Mouse (Mus musculus) kidney, postnatal 0 days (tissue): ENCODE results near the gene Ccdc28b. TPM values are rescaled to one million over a fixed set of nuclear protein-coding genes. Genes with fewer than 3 reads are reported as not detected.

Experiments
- ATAC-seq: fragments of 200-750 bp; cut with Nextera tagmentation; replicated peaks from 2 replicates; pipeline ENCODE4 v1.8.0; 2017; ENCODE audit warnings: low read depth, moderate number of reproducible peaks, moderate TSS enrichment, moderate library complexity; ENCODE audit not compliant: low FRiP score
- DNase-seq: peaks from one replicate; pipeline ENCODE4 v3.0.0-alpha.2; 2016; ENCODE audit warnings: low spot score
- H3K27ac ChIP-seq: fragments of 300-500 bp; sonication (generic); 2 replicates; pipeline ENCODE4 v1.5.1; 2014; ENCODE audit warnings: mild to moderate bottlenecking
- H3K27me3 ChIP-seq: fragments of 300-500 bp; sonication (generic); 2 replicates; pipeline ENCODE4 v1.6.1; 2014; ENCODE audit warnings: low read length, mixed read lengths; ENCODE audit not compliant: insufficient read depth
- H3K36me3 ChIP-seq: fragments of 300-500 bp; sonication (generic); 2 replicates; pipeline ENCODE4 v1.6.1; 2014; ENCODE audit warnings: low read length, mixed read lengths; ENCODE audit not compliant: insufficient read depth
- H3K4me1 ChIP-seq: fragments of 300-500 bp; sonication (generic); replicated peaks from 2 replicates; pipeline ENCODE4 v1.6.1; 2014; ENCODE audit warnings: antibody characterized with exemption, low read length, mixed read lengths; ENCODE audit not compliant: insufficient read depth
- H3K4me2 ChIP-seq: fragments of 300-500 bp; sonication (generic); 2 replicates; pipeline ENCODE4 v1.6.1; 2014; ENCODE audit warnings: mild to moderate bottlenecking, low read length, moderate library complexity, mixed read lengths
- H3K4me3 ChIP-seq: fragments of 300-500 bp; sonication (generic); replicated peaks from 2 replicates; pipeline ENCODE4 v1.5.1; 2014; ENCODE audit warnings: low read depth, low read length
- H3K9ac ChIP-seq: fragments of 300-500 bp; sonication (generic); 2 replicates; pipeline ENCODE4 v1.6.1; 2014; ENCODE audit warnings: low read depth, low read length
- H3K9me3 ChIP-seq: fragments of 300-500 bp; sonication (generic); replicated peaks from 2 replicates; pipeline ENCODE4 v1.6.1; 2016; ENCODE audit warnings: low read length, inconsistent platforms, mixed read lengths
- CTCF ChIP-seq: IDR thresholded peaks from 2 replicates; pipeline ENCODE4 v1.5.1; 2016; ENCODE audit warnings: antibody characterized with exemption, low read depth, mild to moderate bottlenecking, moderate library complexity
- WGBS: fragments of 180-500 bp; shearing (Covaris S2); extraction: QIAGEN DNeasy Blood & Tissue Kit; methylation state at CpG from one replicate; pipeline ENCODE4 v1.1.7; 2014; 5-methylcytosine and 5-hydroxymethylcytosine counted together
- polyA plus RNA-seq: library from polyadenylated mRNA; unstranded; fragments of >200 nt; fragmentation: Nextera tagmentation; extraction: Ambion mirVana; gene quantifications from 2 replicates; pipeline ENCODE4 v1.2.1, GENCODE M21; 2015

Ccdc28b gene
- polyA plus RNA-seq, 1 experiment from 2014 or later = 69.5 TPM

DNA sequence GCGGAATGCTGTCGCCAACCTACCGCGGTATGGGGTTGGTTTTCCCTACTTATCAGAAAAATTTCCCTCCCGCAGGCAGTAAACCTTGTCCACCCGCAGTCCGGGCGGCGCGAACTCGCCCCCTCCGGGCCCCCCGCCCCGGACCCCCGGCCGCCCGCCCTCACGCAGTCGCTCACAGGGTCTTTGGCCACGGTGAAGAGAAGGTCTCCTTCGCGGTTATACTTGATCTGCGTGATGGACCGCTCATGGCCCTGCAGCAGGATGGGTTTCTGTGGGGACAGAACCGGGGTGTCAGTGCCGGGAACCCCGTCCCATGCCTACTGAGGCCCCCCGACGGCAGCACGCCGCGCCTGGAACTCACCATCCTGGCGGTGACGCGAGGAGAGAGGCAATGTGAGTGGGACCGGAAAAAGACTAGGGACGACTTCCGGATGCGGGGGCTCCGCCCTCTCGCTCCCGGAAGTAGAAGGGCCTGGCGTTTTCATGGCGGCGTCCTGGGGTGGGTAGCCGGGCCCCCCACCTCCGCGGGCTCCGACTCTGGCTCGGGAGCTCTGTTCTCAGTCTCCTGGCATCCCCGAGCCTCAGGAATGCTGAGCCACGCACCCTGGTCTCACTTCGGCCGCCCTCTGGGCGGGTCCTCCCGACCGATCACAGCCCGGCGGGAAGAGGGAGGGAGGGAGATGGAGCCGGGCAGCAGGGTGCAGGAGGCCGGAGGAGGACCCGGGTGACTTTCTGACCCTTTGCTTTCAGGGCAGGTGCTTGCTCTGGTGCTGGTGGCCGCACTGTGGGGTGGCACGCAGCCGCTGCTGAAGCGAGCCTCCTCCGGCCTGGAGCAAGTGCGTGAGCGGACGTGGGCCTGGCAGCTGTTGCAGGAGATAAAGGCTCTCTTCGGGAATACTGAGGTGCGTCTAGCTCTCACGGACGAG, 23.3 kb downstream of the Ccdc28b start, which contains the start of the genes Eif3i and Tmem234:
Eif3i (minus strand) TSS at position 416 of the 926 bp plus-strand sequence.
Tmem234 (plus strand) TSS at position 436 of the 926 bp plus-strand sequence.
- H3K27me3 ChIP-seq = no peaks in the 10 kb centered on the region
- H3K4me1 ChIP-seq = peaks cover 16% of the 10 kb centered on the region
- peak within 1 kb of the TSS; percentile 95 for H3K9ac ChIP-seq
- WGBS = under 1% methylated on average over 73 of the region's 74 CpGs
- TF ChIP-seq CTCF = peak; percentile 23; the same call in 1 of the 2 replicates
- DNase-seq (peak; percentile 94), ATAC-seq (peak; percentile 74)
- peak within 1 kb of the TSS; percentile 89 for H3K4me2 ChIP-seq
- H3K36me3 ChIP-seq = peaks cover 16% of the 10 kb centered on the region
- peak within 1 kb of the TSS; percentile 98 for H3K4me3 ChIP-seq
- H3K27ac ChIP-seq = peak within 1 kb of the TSS; percentile 74
- no peaks in the 10 kb centered on the region for H3K9me3 ChIP-seq

DNA sequence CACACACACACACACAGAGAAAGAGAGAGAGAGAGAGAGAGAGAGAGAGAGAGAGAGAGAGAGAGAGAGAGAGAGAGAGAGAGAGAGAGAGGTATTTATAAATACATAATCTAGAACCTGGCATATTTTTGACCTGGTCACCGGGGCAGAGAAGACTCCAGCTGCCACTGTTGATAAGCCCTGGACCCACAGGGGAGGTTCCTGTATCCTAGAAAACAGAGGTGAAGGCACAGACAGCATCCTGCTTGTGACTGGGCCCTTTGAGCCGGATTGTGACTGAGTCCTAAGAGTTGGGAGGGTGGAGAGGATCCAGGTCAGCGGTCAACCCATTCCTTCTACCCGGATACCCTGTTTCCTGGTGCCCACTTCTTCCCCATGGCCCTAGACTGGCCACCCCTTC, 34.9 kb downstream of the Ccdc28b start:
- no peak overlapping the region for H3K27ac ChIP-seq
- H3K4me3 ChIP-seq = no peak overlapping the region
- H3K4me1 ChIP-seq = no peaks in the 10 kb centered on the region
- H3K4me2 ChIP-seq = no peak overlapping the region
- no peaks in the 10 kb centered on the region for H3K9me3 ChIP-seq
- no peak overlapping the region for H3K9ac ChIP-seq
- 62% methylated on average over 4 of the region's 4 CpGs for WGBS
- ATAC-seq (no peak), DNase-seq (no peak)
- no peak for TF ChIP-seq CTCF
- H3K36me3 ChIP-seq = peaks cover 26% of the 10 kb centered on the region
- no peaks in the 10 kb centered on the region for H3K27me3 ChIP-seq

DNA sequence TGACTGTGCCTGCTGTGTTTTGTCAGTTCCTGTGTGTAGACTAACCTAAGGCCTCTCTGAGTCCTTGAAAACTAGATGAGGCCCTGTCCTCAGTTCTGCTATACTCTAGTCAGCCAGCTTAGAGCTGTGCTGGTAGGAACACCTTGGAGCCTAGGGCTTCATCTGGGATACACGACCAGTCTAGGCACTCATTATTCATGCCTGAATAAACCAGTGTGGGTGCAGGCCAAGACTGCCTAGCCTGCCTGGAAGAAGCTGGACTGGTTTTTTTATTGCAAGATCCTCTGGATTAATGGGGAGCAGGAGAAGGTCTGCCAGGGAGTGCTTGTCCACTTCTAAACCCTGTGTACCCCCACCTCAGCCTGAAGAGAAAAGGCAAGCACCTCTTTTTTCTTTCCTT, 36.8 kb downstream of the Ccdc28b start:
- Histone ChIP-seq H3K27me3 (no peaks in the 10 kb centered on the region), H3K36me3 (peaks cover 10% of the 10 kb centered on the region), H3K4me3 (no peak overlapping the region), H3K9ac (no peak overlapping the region), H3K4me2 (no peak overlapping the region), H3K9me3 (no peaks in the 10 kb centered on the region), H3K27ac (peak overlapping the region; percentile 47; the same call in 1 of the 2 replicates), H3K4me1 (no peaks in the 10 kb centered on the region)
- ATAC-seq (no peak), DNase-seq (no peak)
- TF ChIP-seq CTCF = no peak
- 32% methylated on average over 1 of the region's 1 CpGs for WGBS

GRCm38 (mm10) chr4:129585773-129586172, 38.0 kb downstream of the Ccdc28b start:
- H3K4me1 ChIP-seq = no peaks in the 10 kb centered on the region
- peak overlapping the region; percentile 80 for H3K27ac ChIP-seq
- no peak for TF ChIP-seq CTCF
- peak overlapping the region; percentile 51; the same call in 1 of the 2 replicates for H3K9ac ChIP-seq
- no peak for ATAC-seq
- H3K27me3 ChIP-seq = no peaks in the 10 kb centered on the region
- no peak for DNase-seq
- H3K9me3 ChIP-seq = no peaks in the 10 kb centered on the region
- WGBS = 63% methylated on average over 9 of the region's 9 CpGs
- H3K4me2 ChIP-seq = peak overlapping the region; percentile 70
- peak overlapping the region; percentile 44; the same call in 1 of the 2 replicates for H3K4me3 ChIP-seq
- no peaks in the 10 kb centered on the region for H3K36me3 ChIP-seq

GRCm38 (mm10) chr4:129584884-129585608, 38.7 kb downstream of the Ccdc28b start:
- Histone ChIP-seq H3K9ac (peak overlapping the region; percentile 51), H3K36me3 (no peaks in the 10 kb centered on the region), H3K27me3 (no peaks in the 10 kb centered on the region), H3K9me3 (no peaks in the 10 kb centered on the region), H3K4me3 (peak overlapping the region; percentile 44), H3K4me1 (no peaks in the 10 kb centered on the region), H3K4me2 (peak overlapping the region; percentile 70), H3K27ac (peak overlapping the region; percentile 80)
- TF ChIP-seq CTCF = peak; percentile 81
- peak; percentile 78 for ATAC-seq
- peak; percentile 89 for DNase-seq
- WGBS = 1% methylated on average over 36 of the region's 36 CpGs

DNA sequence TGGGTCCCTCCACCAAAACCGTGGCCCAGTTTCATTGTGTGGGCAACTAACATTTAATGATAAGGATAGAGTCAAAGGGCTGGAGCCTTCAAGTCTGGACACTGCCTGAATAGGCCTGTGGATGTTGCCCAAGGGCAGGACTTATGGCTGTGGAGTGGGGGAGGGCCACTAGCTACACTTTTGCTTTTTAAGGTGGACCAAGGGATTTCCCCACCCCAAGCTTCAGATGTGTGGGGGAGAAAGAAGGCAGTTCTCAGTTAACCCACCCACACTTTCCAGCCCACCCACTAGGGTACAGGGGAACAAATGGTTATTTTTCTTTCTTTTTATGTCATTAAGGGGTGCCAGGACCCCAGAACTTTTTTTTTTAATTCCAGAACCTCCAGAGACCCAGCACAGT, 39.4 kb downstream of the Ccdc28b start:
- H3K27ac ChIP-seq = peak overlapping the region; percentile 80
- 55% methylated on average over 1 of the region's 1 CpGs for WGBS
- no peaks in the 10 kb centered on the region for H3K4me1 ChIP-seq
- peak overlapping the region; percentile 44 for H3K4me3 ChIP-seq
- H3K27me3 ChIP-seq = no peaks in the 10 kb centered on the region
- no peaks in the 10 kb centered on the region for H3K9me3 ChIP-seq
- ATAC-seq (no peak), DNase-seq (no peak)
- H3K9ac ChIP-seq = peak overlapping the region; percentile 51
- peak overlapping the region; percentile 70 for H3K4me2 ChIP-seq
- TF ChIP-seq CTCF = no peak
- no peaks in the 10 kb centered on the region for H3K36me3 ChIP-seq
